Mouse (Mus musculus) liver (tissue): ENCODE measurements around the gene Lect2.

Experiments used
- DNase-seq: peaks from one replicate; pipeline ENCODE4 v3.0.0-alpha.2; 2020; ENCODE audit warnings: mixed read lengths

Gene Lect2

GRCm38 (mm10) chr13:56501866-56502420, 46.4 kb downstream of the Lect2 start:
- no peak for DNase-seq

- DNase-seq, result no peak
Measured at GRCm38 (mm10) chr13:56500636-56501035, 47.7 kb downstream of the Lect2 start.

GRCm38 (mm10) chr13:56500132-56500531, 48.2 kb downstream of the Lect2 start:
- no peak for DNase-seq

- DNase-seq, result no peak
Measured at GRCm38 (mm10) chr13:56494440-56494839, 53.9 kb downstream of the Lect2 start.
